Mouse (Mus musculus): ENCODE results near the gene Gm28041. TPM values are rescaled to one million over a fixed set of nuclear protein-coding genes. Genes with fewer than 3 reads are reported as not detected.

The Gm28041 gene
- polyA plus RNA-seq, 1 experiment, result not detected

- H3K27ac ChIP-seq (ENCODE audit: control insufficient read depth, insufficient read depth, low read depth, low read length), result peak within 1 kb of the TSS; percentile 90
- no peaks in the 10 kb centered on the region; the same call in 1 of the 2 replicates for H3K4me1 ChIP-seq (ENCODE audit: control insufficient read depth, insufficient read depth, low read length)
- H3K27me3 ChIP-seq (ENCODE audit: control insufficient read depth, insufficient read depth, low read length), result no peaks in the 10 kb centered on the region
- TF ChIP-seq CTCF (IDR thresholded peaks at IDR 0.05; ENCODE audit: control insufficient read depth, insufficient read depth, insufficient replicate concordance, low read depth, low read length), result no peak
- TF ChIP-seq POLR2A (IDR thresholded peaks at IDR 0.05; ENCODE audit: control insufficient read depth, low read depth, low read length), result no peak
- peak within 1 kb of the TSS; percentile 96 for H3K4me3 ChIP-seq (ENCODE audit: control insufficient read depth, low read depth, low read length)
- H3K36me3 ChIP-seq (ENCODE audit: control insufficient read depth, insufficient read depth, low read length), result no peaks in the 10 kb centered on the region
Observed at GRCm38 (mm10) chr13:67360131-67360744, 15.3 kb downstream of the Gm28041 start, which contains the start of the genes Gm28044 and Zfp953. Gene Gm28044, minus strand, starts transcription at chr13:67360536. Gene Zfp953, minus strand, starts transcription at chr13:67360605.

- TF ChIP-seq CTCF (IDR thresholded peaks at IDR 0.05; ENCODE audit: control insufficient read depth, insufficient read depth, insufficient replicate concordance, low read depth, low read length) (no peak), POLR2A (IDR thresholded peaks at IDR 0.05; ENCODE audit: control insufficient read depth, low read depth, low read length) (no peak)
Observed at GRCm38 (mm10) chr13:67351854-67352253, 23.7 kb downstream of the Gm28041 start.

DNA sequence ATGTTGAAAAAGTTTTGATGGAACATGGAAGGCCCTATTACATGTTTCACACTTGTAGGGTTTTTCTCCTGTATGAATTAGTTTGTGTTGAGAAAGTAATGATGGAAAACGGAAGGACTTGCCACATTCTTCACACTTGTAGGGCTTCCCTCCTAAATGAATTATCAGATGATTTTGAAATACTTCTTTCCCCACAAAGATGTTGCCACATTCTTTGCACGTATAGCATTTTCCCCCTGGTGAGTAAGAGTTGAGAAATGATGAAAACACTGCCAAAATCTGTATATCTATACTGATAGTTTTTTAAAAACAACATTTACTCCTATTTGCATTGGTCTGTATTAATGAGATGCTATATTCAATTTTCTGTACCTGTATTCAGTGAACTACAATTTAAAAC, 32.1 kb downstream of the Gm28041 start:
- Histone ChIP-seq H3K4me1 (ENCODE audit: control insufficient read depth, insufficient read depth, low read length) (no peaks in the 10 kb centered on the region), H3K36me3 (ENCODE audit: control insufficient read depth, insufficient read depth, low read length) (no peaks in the 10 kb centered on the region), H3K4me3 (ENCODE audit: control insufficient read depth, low read depth, low read length) (no peak overlapping the region), H3K27ac (ENCODE audit: control insufficient read depth, insufficient read depth, low read depth, low read length) (no peak overlapping the region), H3K27me3 (ENCODE audit: control insufficient read depth, insufficient read depth, low read length) (no peaks in the 10 kb centered on the region)
- TF ChIP-seq CTCF (IDR thresholded peaks at IDR 0.05; ENCODE audit: control insufficient read depth, insufficient read depth, insufficient replicate concordance, low read depth, low read length), result no peak
- no peak for TF ChIP-seq POLR2A (IDR thresholded peaks at IDR 0.05; ENCODE audit: control insufficient read depth, low read depth, low read length)

More at GRCm38 (mm10) chr13:67351854-67352253, 23.7 kb downstream of the Gm28041 start:
- no peaks in the 10 kb centered on the region for H3K36me3 ChIP-seq (ENCODE audit: control insufficient read depth, insufficient read depth, low read length)
- no peak overlapping the region for H3K27ac ChIP-seq (ENCODE audit: control insufficient read depth, insufficient read depth, low read depth, low read length)
- no peaks in the 10 kb centered on the region for H3K27me3 ChIP-seq (ENCODE audit: control insufficient read depth, insufficient read depth, low read length)
- H3K4me1 ChIP-seq (ENCODE audit: control insufficient read depth, insufficient read depth, low read length), result no peaks in the 10 kb centered on the region
- no peak overlapping the region for H3K4me3 ChIP-seq (ENCODE audit: control insufficient read depth, low read depth, low read length)

DNA sequence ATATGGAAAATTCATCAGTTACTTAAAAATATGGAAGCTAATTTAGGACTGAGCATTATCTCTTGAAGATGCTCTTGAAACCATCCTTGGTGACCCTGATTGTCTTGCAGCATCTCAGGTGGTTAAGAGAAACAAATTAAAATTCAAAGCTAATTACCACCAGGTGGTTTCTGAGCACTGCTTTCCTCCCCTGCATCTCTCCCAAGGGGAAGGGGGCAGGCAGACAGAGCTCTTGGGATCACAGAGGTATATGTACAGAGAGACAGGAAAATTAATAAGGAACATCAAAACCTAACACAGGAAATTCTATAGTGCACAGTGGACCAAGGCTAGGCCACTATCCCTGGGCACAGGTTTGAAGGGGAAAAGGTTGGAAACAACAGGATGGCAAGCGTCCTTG, 42.7 kb downstream of the Gm28041 start:
- H3K27me3 ChIP-seq (ENCODE audit: control insufficient read depth, insufficient read depth, low read length), result no peaks in the 10 kb centered on the region
- no peak overlapping the region for H3K27ac ChIP-seq (ENCODE audit: control insufficient read depth, insufficient read depth, low read depth, low read length)
- H3K36me3 ChIP-seq (ENCODE audit: control insufficient read depth, insufficient read depth, low read length), result no peaks in the 10 kb centered on the region
- peaks cover 10% of the 10 kb centered on the region for H3K4me1 ChIP-seq (ENCODE audit: control insufficient read depth, insufficient read depth, low read length)
- TF ChIP-seq CTCF (IDR thresholded peaks at IDR 0.05; ENCODE audit: control insufficient read depth, insufficient read depth, insufficient replicate concordance, low read depth, low read length) (no peak), POLR2A (IDR thresholded peaks at IDR 0.05; ENCODE audit: control insufficient read depth, low read depth, low read length) (no peak)
- no peak overlapping the region; the same call in 1 of the 2 replicates for H3K4me3 ChIP-seq (ENCODE audit: control insufficient read depth, low read depth, low read length)

DNA sequence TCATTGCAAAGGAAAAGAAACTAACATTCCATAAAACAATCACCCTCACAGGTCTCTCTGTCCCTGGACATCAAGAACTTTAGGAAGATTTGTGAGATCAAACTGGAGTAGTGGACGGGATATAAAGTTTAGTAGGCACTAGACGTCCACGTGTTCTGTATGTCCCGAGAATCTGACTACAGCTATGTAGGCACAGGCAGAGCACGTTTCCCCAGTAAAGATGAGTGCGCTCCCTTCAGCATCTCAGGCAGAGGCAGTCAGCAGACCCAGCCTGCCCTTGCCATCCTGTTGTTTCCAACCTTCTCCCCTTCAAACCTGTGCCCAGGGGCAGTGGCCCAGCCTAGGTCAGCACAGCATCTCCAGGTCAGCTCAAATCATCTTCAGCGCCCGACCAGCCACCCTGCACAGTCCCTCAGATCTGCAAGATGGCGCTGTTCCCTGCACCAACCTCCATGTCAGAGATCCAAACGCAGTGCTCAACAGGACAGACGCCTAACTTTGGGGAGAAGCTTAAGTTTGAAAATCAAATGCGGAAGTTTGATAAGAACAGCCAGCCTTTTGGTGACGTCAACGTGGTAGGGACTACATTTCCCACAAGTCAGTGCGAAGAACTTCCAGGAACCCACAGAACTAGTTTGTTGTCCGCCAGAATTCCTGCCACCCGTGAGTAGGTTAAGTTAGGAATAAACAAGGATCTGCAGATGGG, 43.4 kb downstream of the Gm28041 start, which contains the start of gene Zfp595:
Gene Zfp595, minus strand, starts transcription at position 552 of the 706 bp plus-strand sequence.
- Histone ChIP-seq H3K4me3 (ENCODE audit: control insufficient read depth, low read depth, low read length) (peak within 1 kb of the TSS; percentile 93), H3K27ac (ENCODE audit: control insufficient read depth, insufficient read depth, low read depth, low read length) (peak within 1 kb of the TSS; percentile 64; the same call in 1 of the 2 replicates), H3K4me1 (ENCODE audit: control insufficient read depth, insufficient read depth, low read length) (peaks cover 10% of the 10 kb centered on the region), H3K36me3 (ENCODE audit: control insufficient read depth, insufficient read depth, low read length) (no peaks in the 10 kb centered on the region), H3K27me3 (ENCODE audit: control insufficient read depth, insufficient read depth, low read length) (no peaks in the 10 kb centered on the region)
- TF ChIP-seq CTCF (IDR thresholded peaks at IDR 0.05; ENCODE audit: control insufficient read depth, insufficient read depth, insufficient replicate concordance, low read depth, low read length), result peak; percentile 55; the same call in 1 of the 2 replicates
- no peak for TF ChIP-seq POLR2A (IDR thresholded peaks at IDR 0.05; ENCODE audit: control insufficient read depth, low read depth, low read length)

DNA sequence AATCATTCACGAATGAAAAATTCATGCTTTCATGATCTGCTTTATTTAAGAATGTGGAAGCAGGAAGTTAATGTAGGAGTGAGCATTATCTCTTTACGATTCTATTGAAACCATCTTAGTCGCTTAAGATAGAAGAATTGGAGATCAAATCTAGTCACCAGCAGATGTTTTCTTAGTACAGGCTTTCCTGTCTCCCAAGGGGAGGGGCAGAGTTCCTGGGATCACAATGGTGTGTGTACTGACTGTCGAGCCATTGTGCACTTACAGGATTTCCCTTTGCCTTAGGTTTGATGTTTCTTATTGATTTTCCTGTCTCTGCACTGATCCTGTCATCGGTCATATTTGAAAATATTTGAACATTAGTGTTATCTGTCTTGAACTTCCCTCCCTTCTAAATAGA, 68.8 kb downstream of the Gm28041 start:
- H3K27me3 ChIP-seq (ENCODE audit: control insufficient read depth, insufficient read depth, low read length), result no peaks in the 10 kb centered on the region
- TF ChIP-seq CTCF (IDR thresholded peaks at IDR 0.05; ENCODE audit: control insufficient read depth, insufficient read depth, insufficient replicate concordance, low read depth, low read length) (no peak), POLR2A (IDR thresholded peaks at IDR 0.05; ENCODE audit: control insufficient read depth, low read depth, low read length) (no peak)
- H3K4me1 ChIP-seq (ENCODE audit: control insufficient read depth, insufficient read depth, low read length), result peaks cover 3% of the 10 kb centered on the region
- no peak overlapping the region for H3K27ac ChIP-seq (ENCODE audit: control insufficient read depth, insufficient read depth, low read depth, low read length)
- H3K36me3 ChIP-seq (ENCODE audit: control insufficient read depth, insufficient read depth, low read length), result no peaks in the 10 kb centered on the region
- H3K4me3 ChIP-seq (ENCODE audit: control insufficient read depth, low read depth, low read length), result no peak overlapping the region; the same call in 1 of the 2 replicates

Measured in testis, adult 2 months (tissue).